Mouse (Mus musculus) heart, postnatal 0 days (tissue): ENCODE measurements around the gene Sac3d1.

Experiments used
- CTCF ChIP-seq: IDR thresholded peaks from 2 replicates; pipeline ENCODE4 v1.5.1; 2016; ENCODE audit warnings: antibody characterized with exemption, control low read depth, low read depth
- EP300 ChIP-seq: IDR thresholded peaks from 2 replicates; pipeline ENCODE4 v1.6.1; 2016; ENCODE audit warnings: antibody characterized with exemption, low read depth

GRCm38 (mm10) chr19:6113116-6113515 is 5.3 kb downstream of the Sac3d1 start:
- no peak for TF ChIP-seq CTCF
- no peak for TF ChIP-seq EP300
